Mouse (Mus musculus) heart, adult 2 months (tissue): Measurements from ENCODE around the gene Wnt7a. TPM values are rescaled to one million over a fixed set of nuclear protein-coding genes. Genes with fewer than 3 reads are reported as not detected.

Experiments
- DNase-seq, 2 experiments: peaks; one replicate each; pipeline ENCODE4 v3.0.0; 2021
- H3K27ac ChIP-seq: fragments of 200-600 bp; 2 replicates; pipeline ENCODE4 v1.8.1; 2022
- H3K27me3 ChIP-seq: fragments of 200-500 bp; 2 replicates; pipeline ENCODE4 v1.6.1; 2012; ENCODE audit warnings: mild to moderate bottlenecking, low read length, inconsistent platforms, mixed read lengths; ENCODE audit not compliant: control insufficient read depth, insufficient read depth
- H3K36me3 ChIP-seq: fragments of 200-500 bp; 2 replicates; pipeline ENCODE4 v1.6.1; 2012; ENCODE audit warnings: low read length, inconsistent platforms; ENCODE audit not compliant: control insufficient read depth, insufficient read depth
- H3K4me1 ChIP-seq: fragments of 200-500 bp; 2 replicates; pipeline ENCODE4 v1.6.1; 2011; ENCODE audit warnings: low read length; ENCODE audit not compliant: control insufficient read depth, insufficient read depth
- H3K4me3 ChIP-seq: fragments of 200-600 bp; 2 replicates; pipeline ENCODE4 v1.8.1; 2022
- H3K79me2 ChIP-seq: fragments of 200-500 bp; replicated peaks from 2 replicates; pipeline ENCODE4 v1.6.1; 2012; ENCODE audit warnings: mild to moderate bottlenecking, inconsistent platforms, low read length, moderate library complexity, mixed read lengths; ENCODE audit not compliant: control insufficient read depth, insufficient read depth
- H3K9ac ChIP-seq: fragments of 200-500 bp; 2 replicates; pipeline ENCODE4 v1.6.1; 2012; ENCODE audit warnings: low read depth, mild to moderate bottlenecking, control low read depth, inconsistent platforms, low read length, mixed read lengths
- CTCF ChIP-seq: fragments of 200-600 bp; IDR thresholded peaks from 2 replicates; pipeline ENCODE4 v1.8.1; 2022; ENCODE audit warnings: antibody characterized with exemption, mild to moderate bottlenecking, moderate library complexity
- EP300 ChIP-seq: fragments of 200-500 bp; IDR thresholded peaks from 2 replicates; pipeline ENCODE4 v1.6.1; 2011; ENCODE audit warnings: low read depth, low read length, control low read depth; ENCODE audit not compliant: insufficient read depth
- POLR2A ChIP-seq: fragments of 200-500 bp; IDR thresholded peaks from 2 replicates; pipeline ENCODE4 v1.6.1; 2011; ENCODE audit warnings: mild to moderate bottlenecking, low read depth, low read length, control low read depth; ENCODE audit not compliant: insufficient read depth
- whole genome bisulfite sequencing: fragments of 180-500 bp; shearing (Covaris S2); methylation state at CpG from one replicate; pipeline ENCODE4 v1.1.7; 2018; 5-methylcytosine and 5-hydroxymethylcytosine counted together
- intact Hi-C: fragments of 180-260 bp; cut with DNase I; formaldehyde crosslinking; loops from one replicate; pipeline ENCODE4 v1.15.1; 2025
- long read RNA-seq: library from polyadenylated mRNA; stranded (forward); transcript quantifications from one replicate; pipeline ENCODE4 v2.0.0, GENCODE M21; 2021
- polyA plus RNA-seq: library from polyadenylated mRNA; depleted of rRNA; stranded (reverse); fragments of >200 nt; gene quantifications from 2 replicates; pipeline ENCODE4 v1.2.3, GENCODE M21; 2012; rRNA removed
- total RNA-seq, 2 experiments: library from RNA; stranded (reverse); gene quantifications; 2 replicates each; pipeline ENCODE4 v1.2.3; 2021

Wnt7a gene
- total RNA-seq = not detected
- not detected in 2 replicates for polyA plus RNA-seq
- long read RNA-seq = 0 reads

GRCm38 (mm10) chr6:91410961-91411368, at the start of gene Wnt7a:
Wnt7a (minus strand) TSS chr6:91411363.
- under 1% methylated on average over 39 of the region's 51 CpGs for WGBS
- H3K79me2 ChIP-seq = no peaks in the 10 kb centered on the region
- no peak within 1 kb of the TSS for H3K9ac ChIP-seq
- intact Hi-C loops = loop anchor here (1.0 kb wide), 1 partner anchor 125 kb away; no protein-coding TSS in a partner anchor
- H3K27ac ChIP-seq = no peak within 1 kb of the TSS
- peaks cover 11% of the 10 kb centered on the region for H3K27me3 ChIP-seq
- TF ChIP-seq POLR2A = no peak
- TF ChIP-seq EP300 = no peak
- no peak for TF ChIP-seq CTCF
- DNase-seq = peak in 1 of 2 experiments; percentile 10
- H3K36me3 ChIP-seq = no peaks in the 10 kb centered on the region
- H3K4me1 ChIP-seq = no peaks in the 10 kb centered on the region
- H3K4me3 ChIP-seq = no peak within 1 kb of the TSS; the same call in 1 of the 2 replicates

- 68% methylated on average over 1 of the region's 1 CpGs for WGBS
Measured at GRCm38 (mm10) chr6:91459471-91459870, 48.3 kb upstream of the Wnt7a start.

DNA sequence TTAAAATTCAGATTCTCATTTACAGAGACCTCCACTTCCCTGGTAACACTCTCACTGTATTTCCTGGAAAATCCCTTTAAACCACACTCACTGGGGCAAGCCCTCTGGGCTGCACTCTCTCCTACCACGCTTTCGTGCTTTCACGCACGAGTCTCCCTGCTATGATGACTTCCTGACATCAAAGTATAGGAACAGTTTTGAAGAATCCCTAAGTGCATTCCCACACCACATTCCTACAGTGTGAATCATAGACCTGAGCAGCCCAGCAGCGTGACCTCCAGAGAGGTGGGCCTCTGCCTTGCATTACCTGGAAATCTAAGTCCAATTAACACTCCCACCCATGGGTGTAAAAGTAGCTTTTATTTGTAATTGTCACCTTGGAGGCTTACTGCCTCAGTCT, 43.4 kb upstream of the Wnt7a start:
- intact Hi-C loops = no loop called here
- no peak overlapping the region for H3K4me3 ChIP-seq
- no peaks in the 10 kb centered on the region for H3K36me3 ChIP-seq
- H3K4me1 ChIP-seq = no peaks in the 10 kb centered on the region
- H3K27me3 ChIP-seq = peaks cover 1% of the 10 kb centered on the region; the same call in 1 of the 2 replicates
- no peaks in the 10 kb centered on the region for H3K79me2 ChIP-seq
- TF ChIP-seq CTCF (no peak), EP300 (no peak), POLR2A (no peak)
- H3K9ac ChIP-seq = no peak overlapping the region
- no peak overlapping the region for H3K27ac ChIP-seq
- WGBS = 34% methylated on average over 5 of the region's 5 CpGs
- DNase-seq = no peak

More at GRCm38 (mm10) chr6:91459471-91459870, 48.3 kb upstream of the Wnt7a start:
- no peak overlapping the region for H3K4me3 ChIP-seq
- no peak for DNase-seq
- 0 out of 2 replicates have a peak, but pooled peaks cover 1% of the 10 kb centered on the region for H3K27me3 ChIP-seq
- H3K27ac ChIP-seq = no peak overlapping the region
- intact Hi-C loops = no loop called here
- H3K4me1 ChIP-seq = no peaks in the 10 kb centered on the region
- H3K36me3 ChIP-seq = no peaks in the 10 kb centered on the region
- TF ChIP-seq CTCF (no peak), EP300 (no peak), POLR2A (no peak)
- H3K79me2 ChIP-seq = no peaks in the 10 kb centered on the region
- no peak overlapping the region for H3K9ac ChIP-seq

DNA sequence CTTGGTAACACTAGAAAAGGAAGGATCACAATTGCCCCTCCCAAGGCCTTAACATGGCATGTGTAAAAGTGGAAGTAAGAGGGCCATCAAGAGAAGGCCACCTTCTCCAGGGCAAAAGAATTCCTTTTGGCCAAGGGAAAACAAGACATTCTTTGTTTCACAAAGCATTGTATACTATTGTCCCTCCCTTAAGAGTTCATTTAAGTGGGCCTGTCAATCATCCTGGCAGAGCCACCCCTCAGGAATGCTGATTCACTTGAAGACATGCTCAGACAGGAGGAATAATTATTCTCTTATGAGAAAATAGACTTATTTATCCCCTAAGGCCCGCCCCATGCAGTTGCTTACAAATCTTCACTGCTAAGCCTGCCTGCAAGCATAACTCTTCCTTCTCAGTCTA, 40.9 kb upstream of the Wnt7a start:
- Histone ChIP-seq H3K36me3 (no peaks in the 10 kb centered on the region), H3K4me1 (no peaks in the 10 kb centered on the region), H3K9ac (no peak overlapping the region), H3K79me2 (no peaks in the 10 kb centered on the region), H3K4me3 (no peak overlapping the region), H3K27me3 (peaks cover 1% of the 10 kb centered on the region; the same call in 1 of the 2 replicates), H3K27ac (no peak overlapping the region)
- intact Hi-C loops = no loop called here
- 39% methylated on average over 1 of the region's 1 CpGs for WGBS
- TF ChIP-seq EP300 (no peak), CTCF (no peak), POLR2A (no peak)
- DNase-seq = no peak

DNA sequence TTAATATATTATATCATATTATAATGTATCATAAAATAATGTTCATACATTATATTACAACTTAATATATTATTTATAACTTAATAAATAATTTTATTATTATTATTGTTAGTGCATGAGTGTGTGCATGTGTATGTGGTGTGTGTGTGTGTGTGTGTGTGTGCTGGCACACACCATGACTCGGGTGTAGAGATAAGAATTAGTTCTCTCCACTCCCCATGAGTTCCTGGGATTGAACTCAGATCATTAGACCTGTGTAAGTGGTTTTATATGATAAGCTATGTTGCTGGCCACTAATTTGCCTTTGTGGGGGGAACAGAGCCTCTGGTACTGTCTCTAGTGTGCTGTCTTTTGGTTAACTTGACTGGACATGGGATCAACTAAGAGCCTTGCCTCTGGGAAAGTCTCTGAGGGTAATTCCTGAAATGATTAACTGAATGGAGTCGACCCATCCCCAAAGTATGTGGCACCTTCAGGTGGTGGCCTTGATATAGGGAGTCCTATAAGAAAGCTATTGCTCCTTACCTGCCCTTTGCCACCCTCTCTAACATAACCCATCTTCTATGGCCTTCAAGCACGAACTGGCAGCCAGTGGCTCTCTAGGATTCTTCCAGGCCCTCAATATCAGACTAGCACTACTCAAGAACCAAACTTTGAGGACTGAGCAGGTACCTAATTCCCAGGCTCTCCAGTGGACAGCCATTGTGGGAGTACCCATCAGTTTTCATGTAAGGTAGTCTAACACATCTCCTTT, 38.5 kb upstream of the Wnt7a start:
- no peak overlapping the region for H3K9ac ChIP-seq

DNA sequence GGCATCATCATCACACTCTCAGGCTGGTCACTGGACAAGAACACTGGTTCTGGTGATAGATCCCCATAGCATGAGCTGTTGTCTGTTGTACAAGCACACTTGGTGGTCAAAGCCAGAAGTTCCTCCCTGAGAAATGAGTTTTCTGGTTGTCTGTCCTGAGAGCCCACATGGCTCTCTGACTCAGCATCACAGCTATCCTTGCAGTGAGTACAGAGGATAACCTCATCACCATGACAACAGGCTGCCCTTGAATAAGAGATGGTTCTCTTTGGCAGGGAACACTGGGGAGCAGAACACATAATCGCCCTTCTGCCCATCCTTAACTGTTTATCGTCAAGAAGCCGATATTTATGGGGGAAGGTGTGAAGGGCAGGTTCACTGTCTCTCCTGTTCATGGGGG, 34.2 kb upstream of the Wnt7a start:
- no peak for DNase-seq
- WGBS = 66% methylated on average over 3 of the region's 3 CpGs
- no peak overlapping the region for H3K4me3 ChIP-seq
- no peak overlapping the region for H3K27ac ChIP-seq
- no peaks in the 10 kb centered on the region for H3K27me3 ChIP-seq
- H3K79me2 ChIP-seq = no peaks in the 10 kb centered on the region
- H3K36me3 ChIP-seq = no peaks in the 10 kb centered on the region
- no peak overlapping the region for H3K9ac ChIP-seq
- TF ChIP-seq EP300 (no peak), POLR2A (no peak), CTCF (no peak)
- intact Hi-C loops = no loop called here
- peaks cover 2% of the 10 kb centered on the region for H3K4me1 ChIP-seq

More for the DNA sequence above, 38.5 kb upstream of the Wnt7a start:
- H3K27ac ChIP-seq = no peak overlapping the region
- intact Hi-C loops = no loop called here
- H3K4me1 ChIP-seq = no peaks in the 10 kb centered on the region
- TF ChIP-seq CTCF = no peak
- no peak for TF ChIP-seq EP300
- TF ChIP-seq POLR2A = no peak
- WGBS = 34% methylated on average over 3 of the region's 3 CpGs
- no peak for DNase-seq
- no peak overlapping the region for H3K4me3 ChIP-seq
- no peaks in the 10 kb centered on the region for H3K79me2 ChIP-seq
- H3K27me3 ChIP-seq = no peaks in the 10 kb centered on the region; the same call in 1 of the 2 replicates
- H3K36me3 ChIP-seq = no peaks in the 10 kb centered on the region
